Mouse (Mus musculus): ENCODE measurements around the gene Mars2.
A peak's percentile ranks its signal among the peaks of the same experiment; 100 is the strongest.

Gene Mars2

GRCm38 (mm10) chr1:55236890-55237642 is at the start of gene Mars2:
Mars2 (plus strand) TSS chr1:55237177.
- DNase-seq (ENCODE audit: low read depth, low spot score), result peak; percentile 98

GRCm38 (mm10) chr1:55192015-55192414 is 45.0 kb upstream of the Mars2 start:
- DNase-seq (ENCODE audit: low read depth, low spot score), result peak; percentile 82

DNA sequence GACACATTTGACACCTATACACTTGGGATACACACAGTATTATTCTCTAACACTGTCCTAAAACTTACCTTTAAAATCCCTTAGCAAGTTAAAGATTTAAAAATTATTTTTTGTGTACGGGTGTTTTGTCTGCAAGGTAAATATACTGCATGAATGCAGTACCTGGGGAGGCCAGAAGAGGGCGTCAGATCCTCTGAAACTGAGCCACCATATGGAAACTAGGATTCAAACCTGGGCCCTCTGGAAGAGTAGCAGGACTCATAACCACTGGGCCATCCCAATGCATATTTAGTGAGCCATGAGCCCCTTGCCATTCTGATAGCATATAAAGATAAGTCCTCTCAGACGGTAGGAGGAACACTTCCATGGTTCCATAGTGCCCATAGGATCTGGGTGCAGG is 44.2 kb upstream of the Mars2 start:
- peak; percentile 79 for DNase-seq (ENCODE audit: low read depth, low spot score)

DNA sequence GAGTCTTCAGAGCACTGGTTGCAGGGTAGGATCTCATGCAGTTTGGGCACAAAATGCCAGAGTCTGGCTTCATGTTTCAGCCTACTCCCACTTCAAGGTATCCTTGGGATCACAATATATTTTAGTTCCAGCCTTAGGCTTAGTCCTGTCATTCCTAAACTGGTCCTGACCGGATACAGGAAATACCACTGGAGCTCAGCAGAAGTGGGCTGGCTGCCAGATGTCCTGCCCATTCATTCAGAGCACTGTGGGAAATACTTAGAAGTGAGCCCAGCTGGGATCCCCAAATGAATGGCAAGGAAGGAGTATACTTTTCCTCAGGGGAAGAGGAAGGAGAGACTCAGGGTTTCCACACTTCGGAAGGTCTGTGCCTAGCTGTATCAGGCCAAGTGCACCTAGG is 43.7 kb upstream of the Mars2 start:
- DNase-seq (ENCODE audit: low read depth, low spot score), result peak; percentile 68

GRCm38 (mm10) chr1:55194064-55194915 is 42.7 kb upstream of the Mars2 start:
- peak; percentile 49 for DNase-seq (ENCODE audit: low read depth, low spot score)

GRCm38 (mm10) chr1:55195021-55195420 is 42.0 kb upstream of the Mars2 start:
- DNase-seq (ENCODE audit: low read depth, low spot score), result no peak

DNA sequence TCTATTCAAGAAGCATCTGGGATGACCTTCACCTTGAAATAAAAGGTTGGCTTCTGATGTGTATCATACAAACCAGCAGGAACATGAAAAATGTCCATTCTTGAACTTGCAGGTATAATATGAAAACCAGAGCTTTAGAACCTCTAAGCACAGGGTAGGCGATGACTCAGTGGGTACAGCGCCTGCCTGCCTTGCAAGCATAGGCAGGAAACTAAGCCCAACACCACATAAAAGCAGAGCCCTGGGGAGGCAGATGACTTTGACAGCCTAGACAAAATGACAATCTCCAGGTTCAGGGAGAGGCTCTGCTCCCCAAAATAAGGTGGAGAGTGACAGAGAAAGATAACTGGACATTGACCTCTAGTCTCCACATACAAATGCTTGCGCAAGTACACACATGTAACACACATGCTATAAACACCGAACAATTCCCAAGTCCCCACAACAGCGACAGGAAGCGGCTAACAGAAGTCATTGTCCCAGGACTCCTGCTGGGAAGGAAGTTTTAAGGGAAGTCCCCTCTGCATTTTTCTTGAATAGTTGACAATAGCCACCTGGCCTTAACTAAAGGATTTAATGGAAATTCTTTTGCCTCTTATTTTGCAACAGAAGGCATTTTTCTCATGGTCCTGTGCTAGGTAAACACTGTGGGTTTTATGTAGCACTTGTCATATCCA is 40.5 kb upstream of the Mars2 start:
- DNase-seq (ENCODE audit: low read depth, low spot score), result peak; percentile 63

DNA sequence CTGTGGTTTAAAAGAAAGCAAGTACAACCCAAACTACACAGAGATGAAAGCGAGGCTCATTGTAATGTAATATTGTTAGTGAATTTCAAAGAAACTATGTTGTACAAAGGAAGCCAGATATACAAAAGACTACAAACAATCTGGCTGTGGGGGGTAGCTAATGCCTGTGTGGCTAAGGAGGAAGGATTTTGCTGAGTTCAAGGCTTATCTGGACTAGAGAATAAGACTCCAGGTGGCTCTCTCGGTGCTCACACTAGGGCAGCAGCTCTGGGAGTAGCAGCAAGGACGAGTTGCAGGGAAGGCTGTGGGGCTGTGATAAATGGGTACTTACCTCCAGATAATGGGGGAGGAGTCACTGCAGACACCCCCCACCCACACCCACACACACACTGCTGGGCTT is 38.3 kb upstream of the Mars2 start:
- peak; percentile 96 for DNase-seq (ENCODE audit: low read depth, low spot score)

GRCm38 (mm10) chr1:55201850-55202752 is 34.9 kb upstream of the Mars2 start:
- DNase-seq (ENCODE audit: low read depth, low spot score), result peak; percentile 65

DNA sequence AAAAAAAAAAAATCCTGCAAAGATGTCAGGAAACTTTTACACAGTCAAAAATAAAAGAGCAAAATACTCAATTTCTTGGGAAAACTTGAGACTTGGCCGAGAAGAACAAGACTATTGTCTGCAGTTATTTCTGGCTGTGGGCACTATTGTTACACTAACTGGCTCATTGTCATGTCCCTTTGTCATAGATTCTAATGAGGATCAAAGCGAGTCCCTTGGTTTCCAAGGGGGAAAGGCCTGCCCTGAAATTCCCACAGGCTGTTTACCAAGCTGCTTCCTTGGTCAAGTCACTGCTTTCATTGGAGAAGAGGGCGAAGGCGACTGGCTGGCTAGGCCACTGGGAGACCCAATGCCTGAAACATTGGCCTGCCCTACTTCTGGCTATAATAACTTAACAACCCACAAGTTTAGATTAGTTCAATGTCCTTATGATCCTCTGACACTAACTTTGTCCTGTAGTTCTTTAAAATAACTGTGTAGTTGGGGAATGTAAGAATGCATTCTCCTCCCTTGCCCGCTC is 31.1 kb upstream of the Mars2 start:
- DNase-seq (ENCODE audit: low read depth, low spot score), result peak; percentile 90

GRCm38 (mm10) chr1:55207561-55207960 is 29.4 kb upstream of the Mars2 start:
- DNase-seq (ENCODE audit: low read depth, low spot score), result no peak

DNA sequence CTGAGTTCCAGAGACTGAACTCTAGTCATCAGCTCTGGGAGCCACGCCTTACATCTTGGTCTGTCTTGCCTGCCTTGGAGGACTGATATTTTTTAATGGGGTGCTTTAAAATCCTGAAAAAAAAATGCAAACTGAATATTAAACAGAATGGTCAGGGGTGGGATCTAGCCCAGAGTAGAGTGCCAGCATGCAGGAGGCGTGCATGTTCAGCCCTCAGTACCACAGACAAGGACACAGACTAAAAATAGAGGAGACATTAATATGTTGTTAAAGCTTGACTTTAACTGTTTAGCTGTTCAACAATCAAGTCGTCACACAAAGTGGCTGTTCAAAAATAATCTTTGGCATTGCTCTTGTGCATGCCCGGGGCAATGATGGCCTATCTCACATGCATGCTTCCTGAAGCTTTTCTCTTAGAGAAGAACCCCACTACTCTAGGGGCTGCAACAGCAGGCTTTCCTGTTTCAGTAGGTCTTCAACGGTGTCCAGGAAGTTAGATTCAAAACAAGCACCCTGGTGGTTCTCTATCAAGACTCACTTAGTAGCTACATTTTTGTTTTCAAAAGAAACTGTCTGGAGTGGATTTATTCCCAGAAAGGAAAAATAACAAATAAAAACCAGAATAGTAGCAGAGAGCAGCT is 28.4 kb upstream of the Mars2 start:
- DNase-seq (ENCODE audit: low read depth, low spot score), result no peak

- peak; percentile 70 for DNase-seq (ENCODE audit: low read depth, low spot score)
These were observed 26.6 kb upstream of the Mars2 start for GRCm38 (mm10) chr1:55210202-55210965.

DNA sequence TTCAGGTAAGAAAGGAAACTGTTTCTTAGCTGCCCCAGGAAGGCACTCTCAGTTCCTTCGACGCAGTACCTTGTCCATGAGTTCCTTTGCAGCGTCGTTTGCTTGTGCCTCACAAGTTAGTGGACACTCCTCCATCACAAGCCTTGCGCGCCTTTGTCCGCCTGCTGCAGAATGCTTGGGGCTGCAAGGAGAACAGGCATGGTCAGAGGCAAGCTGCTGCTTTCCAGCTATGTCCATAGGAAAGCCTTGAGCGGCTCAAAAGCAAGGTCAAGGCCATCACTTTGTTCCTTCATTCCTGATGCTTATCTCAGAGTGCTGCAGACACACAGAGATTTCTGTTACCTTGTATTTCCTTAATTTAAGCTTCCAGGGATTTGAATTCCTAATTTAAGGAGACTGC is 25.9 kb upstream of the Mars2 start:
- DNase-seq (ENCODE audit: low read depth, low spot score), result no peak

GRCm38 (mm10) chr1:55212771-55213170 is 24.2 kb upstream of the Mars2 start:
- peak; percentile 42 for DNase-seq (ENCODE audit: low read depth, low spot score)

GRCm38 (mm10) chr1:55213475-55213874 is 23.5 kb upstream of the Mars2 start:
- DNase-seq (ENCODE audit: low read depth, low spot score), result peak; percentile 81

DNA sequence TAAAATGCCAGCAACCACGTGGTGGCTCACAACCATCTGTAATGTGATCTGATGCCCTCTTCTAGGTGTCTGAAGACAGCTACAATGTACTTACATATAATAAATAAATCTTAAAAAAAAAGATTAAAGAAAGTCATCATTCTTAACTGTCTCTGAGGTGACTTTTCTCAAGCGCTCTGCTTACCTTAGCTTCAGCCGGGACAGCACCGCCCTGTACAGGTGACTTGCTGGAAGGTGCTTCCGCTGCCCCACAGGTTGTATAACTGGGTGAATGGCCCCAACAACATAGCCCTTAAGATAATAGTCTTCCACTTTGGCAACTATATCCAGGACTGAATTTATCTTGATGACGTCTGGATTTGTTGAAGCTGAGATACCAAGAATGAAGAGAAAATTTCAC is 23.0 kb upstream of the Mars2 start:
- no peak for DNase-seq (ENCODE audit: low read depth, low spot score)

- DNase-seq (ENCODE audit: low read depth, low spot score), result peak; percentile 60
These were observed 21.7 kb upstream of the Mars2 start for GRCm38 (mm10) chr1:55215185-55215813.

DNA sequence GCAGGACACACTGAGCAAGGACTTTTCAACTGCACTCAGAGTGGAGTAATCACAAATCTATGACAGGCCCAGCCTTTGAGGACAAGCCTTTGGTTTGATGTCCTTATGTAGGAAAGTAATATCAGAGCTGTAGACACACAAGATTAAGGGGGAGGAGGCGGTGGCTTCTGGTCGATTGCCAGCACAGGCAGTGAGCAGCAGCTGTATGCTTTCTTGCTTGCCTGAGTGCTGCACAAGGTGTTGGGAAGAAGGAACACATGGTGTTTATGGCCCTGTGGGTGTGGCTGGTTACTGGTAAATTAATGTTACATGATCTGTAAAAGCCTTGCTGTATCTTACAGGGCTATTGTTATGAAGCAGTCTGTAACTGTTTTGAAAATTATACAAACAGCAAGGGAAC is 19.8 kb upstream of the Mars2 start:
- DNase-seq (ENCODE audit: low read depth, low spot score), result no peak
